Mouse (Mus musculus): Measurements from ENCODE around the gene Blm. TPM values are rescaled to one million over a fixed set of nuclear protein-coding genes. Genes with fewer than 3 reads are reported as not detected.
"Not testable (repeated sequence)": the region's sequence is repeated elsewhere in the genome, so short reads cannot be mapped to it uniquely, and the experiment has no call there.

The Blm gene
- polyA plus RNA-seq, 2 experiments from 2014 or later: 7.6 to 8.5 TPM

DNA sequence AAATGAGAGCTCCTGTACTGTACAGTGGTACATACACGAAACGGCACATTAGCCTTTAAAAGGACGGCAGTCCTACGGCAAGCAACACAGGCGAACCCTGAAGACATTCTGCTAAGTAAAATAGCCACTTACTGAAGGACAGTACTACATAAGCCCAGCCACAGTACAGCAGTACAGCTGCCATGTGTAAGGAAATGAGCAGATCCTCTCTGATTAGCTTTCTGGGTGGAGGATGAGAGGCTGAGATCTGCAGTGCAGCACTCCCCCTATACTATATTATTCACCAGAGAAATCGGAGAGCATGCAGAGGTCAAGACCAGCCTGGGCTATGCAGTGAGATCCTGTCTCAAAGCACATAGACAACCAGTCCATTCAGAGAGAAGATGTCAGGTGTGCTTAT is 3.8 kb downstream of the Blm start:
- ATAC-seq: no peak

DNA sequence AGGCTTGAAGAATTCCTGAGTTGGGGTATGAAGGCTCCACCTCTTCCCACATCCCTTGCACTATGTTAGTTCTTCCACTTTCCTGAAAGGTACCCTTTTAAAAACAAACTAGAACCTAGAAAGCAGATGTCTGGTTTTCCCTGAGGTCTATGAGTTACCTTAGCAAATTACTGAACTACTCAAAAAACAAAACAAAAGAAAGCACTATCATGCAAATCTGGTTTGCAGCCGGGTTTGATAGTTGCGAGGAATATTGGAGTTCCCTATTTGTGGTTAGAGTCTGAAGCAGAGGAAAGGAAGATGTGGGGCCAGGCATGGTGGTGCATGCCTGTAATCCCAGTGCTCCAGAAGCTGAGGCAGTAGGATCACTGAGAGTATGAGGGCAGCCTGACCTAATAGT is 4.3 kb downstream of the Blm start:
- no peak for ATAC-seq

DNA sequence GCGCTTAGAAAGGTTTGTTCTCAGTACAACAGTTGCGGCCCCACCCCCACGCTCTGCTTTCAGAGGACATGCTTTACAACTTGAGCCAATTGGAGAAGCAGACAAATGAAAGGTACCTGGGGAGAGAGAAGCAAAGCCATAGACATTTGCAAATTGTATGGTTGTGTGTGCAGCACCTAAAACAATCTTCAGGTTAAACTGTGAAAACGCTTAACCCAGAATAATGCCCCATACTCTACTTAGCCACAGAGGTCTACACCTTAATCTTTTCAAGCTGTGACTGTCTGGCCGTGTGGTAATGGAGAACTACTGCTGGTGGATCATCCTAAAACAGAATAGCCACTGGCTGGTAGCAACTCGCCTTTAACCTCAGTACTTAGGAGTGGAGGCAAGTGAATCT is 8.2 kb downstream of the Blm start:
- ATAC-seq: no peak

DNA sequence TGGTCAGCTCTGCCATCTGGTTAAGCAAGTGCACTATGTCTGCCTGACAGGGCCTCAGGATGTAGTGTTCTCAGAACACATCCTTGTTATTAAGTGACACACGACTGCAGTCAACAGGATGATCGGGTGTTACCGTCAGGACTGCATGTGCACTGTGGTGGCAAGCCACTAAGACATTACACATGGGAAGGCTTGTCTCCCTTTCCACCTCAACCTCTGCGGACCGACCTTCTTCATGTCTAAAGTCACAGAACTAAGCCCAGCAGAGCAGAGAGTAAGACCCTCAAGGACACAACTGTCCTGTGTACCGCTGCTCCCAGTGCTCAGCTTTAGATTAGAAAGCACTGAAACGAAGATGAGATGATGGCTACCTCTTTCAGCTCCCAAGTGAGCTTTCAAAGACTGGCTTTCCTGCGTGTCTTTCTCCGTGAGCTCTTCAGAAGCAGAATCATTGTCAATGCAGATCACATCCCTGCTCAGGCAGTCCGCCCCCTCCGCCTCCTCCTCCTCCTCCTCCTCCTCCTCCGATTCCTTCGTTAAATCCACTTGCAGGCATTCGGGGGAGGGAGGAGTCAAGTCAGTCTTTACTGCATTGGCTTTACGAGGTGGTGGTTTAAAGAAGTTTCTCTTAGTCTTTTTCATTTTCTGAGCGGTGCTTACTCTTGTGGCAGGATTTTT is 22.4 kb downstream of the Blm start:
- ATAC-seq: no peak

DNA sequence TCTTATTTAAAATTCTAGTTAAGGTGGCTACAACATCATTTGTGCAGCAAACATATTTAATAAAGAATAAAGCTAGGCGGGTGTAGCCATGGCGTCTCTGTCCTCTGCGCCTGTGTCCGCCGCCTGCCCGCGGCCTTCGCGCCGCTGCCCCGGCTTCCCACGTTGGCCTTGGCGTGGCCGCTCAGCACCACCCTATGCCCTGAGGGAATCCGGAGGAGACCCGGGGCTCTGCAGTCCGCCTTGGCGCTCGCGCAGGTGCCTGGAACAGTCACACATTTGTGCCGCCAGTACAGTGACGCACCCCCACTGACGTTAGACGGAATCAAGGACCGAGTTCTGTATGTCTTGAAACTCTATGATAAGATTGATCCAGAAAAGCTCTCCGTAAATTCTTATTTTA is 27.2 kb downstream of the Blm start:
- ATAC-seq: not testable (repeated sequence)

DNA sequence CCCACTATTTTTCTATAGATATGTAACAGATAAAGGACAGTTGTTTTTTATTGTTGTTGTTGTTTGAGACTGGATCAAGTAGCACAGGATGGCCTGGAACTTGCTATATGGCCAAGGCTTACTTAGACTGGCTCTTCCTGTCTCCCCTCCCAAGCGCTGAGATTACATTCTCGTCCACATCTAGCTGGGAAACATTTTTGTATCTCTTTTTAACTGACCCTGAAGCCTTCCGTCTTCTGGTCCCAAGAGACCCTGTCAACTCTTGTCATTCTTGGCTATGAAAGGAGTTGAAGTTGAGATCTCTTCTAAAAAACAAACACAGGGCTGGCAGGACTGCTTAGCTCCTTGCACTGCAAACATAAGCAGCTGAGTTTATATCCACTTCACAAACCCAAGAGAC is 28.9 kb downstream of the Blm start:
- no peak for ATAC-seq

DNA sequence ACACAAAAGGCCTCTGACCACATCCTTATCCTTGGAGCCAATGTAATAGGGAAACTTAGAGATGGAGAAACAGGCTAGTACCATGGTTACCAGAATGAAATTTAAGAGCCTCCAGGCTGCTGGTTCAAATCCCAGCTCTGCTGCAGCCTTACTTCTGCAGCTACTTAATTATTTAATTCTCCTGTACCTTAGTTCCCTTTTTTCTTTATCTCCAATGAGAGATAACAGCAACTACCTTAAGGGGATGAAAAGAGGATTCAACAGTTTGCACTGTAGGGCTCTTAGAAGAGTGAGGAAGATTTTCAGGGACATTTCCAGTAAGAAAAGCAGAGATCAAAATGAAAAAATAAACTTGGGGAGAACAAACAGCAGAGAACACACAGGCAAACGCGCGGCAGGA is 30.0 kb downstream of the Blm start:
- no peak for ATAC-seq

DNA sequence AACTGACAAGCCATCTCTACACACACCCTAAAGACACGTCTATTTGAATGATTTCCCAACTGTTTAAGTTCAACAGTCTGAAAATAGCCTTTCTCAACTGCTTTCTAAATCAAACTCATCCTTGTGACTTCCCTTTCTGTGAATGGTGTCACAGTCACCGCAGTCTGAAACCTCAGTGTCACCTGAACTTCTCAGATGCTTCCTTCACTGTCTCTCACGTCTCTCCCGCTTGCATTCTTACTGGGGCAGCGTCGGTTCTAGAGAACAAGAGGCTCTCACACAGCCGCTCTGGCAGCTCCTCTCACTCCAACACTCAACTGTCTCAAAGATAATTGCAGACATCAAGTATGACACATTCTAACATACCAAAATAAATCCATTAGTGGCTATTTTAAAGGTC is 33.9 kb downstream of the Blm start:
- ATAC-seq: no peak

DNA sequence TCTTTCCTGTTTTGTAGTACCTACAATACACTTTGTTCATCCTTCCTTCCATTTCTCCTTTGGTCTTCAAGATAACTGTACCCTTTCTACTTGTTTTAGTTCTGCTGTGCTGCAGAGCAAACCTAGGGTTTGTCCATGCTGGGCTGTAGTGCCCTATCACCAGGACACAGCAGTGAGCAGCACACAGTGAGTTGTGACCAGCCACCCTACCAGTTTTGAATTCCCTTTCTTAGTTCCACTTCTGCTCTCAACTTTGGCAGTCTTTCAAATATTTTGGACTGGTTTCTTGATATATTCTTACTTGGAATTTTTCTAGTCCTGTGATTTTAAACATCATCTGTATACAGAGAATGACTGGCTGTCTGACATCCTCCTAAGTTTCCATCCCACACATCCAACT is 34.8 kb downstream of the Blm start:
- ATAC-seq: no peak

DNA sequence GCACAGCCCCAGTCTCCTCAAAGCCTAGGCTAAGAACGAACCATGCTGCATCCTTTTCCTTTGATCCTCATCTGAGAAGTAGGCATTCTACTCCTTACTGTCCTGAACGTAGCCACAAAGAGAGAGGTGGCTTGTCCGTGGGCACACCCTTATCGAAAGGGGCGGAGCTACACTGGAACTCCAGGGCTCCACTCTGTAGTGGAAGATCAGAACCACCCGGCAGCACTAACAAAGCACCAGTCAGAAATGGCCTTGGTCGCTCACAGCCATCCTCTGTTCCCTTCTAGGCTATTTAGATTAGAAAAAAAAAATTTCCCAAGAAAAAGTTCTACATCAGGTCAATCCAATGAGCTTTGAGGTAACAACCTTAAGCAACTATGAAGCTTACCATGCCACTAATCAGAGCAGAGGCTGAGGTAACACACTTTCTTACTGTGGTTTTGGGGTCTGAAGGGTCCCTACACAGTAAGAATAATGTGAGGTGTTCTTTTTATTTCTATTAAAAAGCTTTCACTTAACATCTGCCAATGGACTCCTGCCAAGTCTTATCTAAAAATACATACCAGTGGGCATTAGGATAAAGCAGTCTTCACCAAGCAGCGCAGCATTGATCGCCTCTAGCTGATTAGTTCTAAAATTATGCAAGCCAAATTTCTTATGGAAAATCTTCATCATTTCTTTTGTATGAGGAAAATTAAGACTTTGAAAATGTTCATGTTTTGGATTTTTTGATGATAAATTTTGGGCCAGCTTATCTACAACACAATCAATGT is 35.5 kb downstream of the Blm start:
- no peak for ATAC-seq

DNA sequence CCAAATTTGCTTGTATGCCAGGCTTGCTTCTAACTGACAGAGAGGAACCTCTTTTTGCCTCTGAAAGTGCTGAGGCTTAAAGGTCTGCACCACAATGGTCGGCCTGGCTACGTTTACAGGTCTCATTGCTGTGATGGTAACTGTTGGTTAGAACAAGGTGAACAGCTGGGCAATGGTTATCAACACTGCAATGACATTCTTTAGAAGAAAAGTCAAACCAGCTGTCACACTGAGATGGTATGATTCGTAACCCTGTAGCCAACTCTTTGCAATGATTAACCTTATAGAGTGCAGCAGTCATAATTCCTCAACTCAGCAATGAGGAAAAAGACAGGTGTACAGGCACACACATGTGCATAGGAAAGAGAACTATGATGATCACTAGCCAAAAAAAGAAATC is 38.3 kb downstream of the Blm start:
- no peak for ATAC-seq

DNA sequence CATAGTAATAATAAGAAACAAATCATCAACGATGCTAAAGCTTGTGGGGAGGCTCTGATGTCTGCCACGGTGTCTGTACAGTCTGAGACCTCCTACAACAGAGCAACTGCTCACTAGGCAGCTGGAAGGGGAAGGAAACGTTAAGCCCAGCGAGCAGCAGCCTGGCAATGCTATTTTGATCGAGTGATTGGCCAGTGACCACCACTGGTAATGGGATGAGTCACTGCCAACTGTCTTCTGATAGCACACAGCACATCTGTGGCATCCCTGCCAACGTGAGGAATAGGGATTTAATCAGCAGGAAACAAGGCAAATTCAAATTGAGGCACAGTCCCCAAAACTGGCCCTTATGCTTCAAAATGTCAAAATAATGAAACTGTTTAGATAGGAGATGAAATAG is 39.7 kb downstream of the Blm start:
- no peak for ATAC-seq

DNA sequence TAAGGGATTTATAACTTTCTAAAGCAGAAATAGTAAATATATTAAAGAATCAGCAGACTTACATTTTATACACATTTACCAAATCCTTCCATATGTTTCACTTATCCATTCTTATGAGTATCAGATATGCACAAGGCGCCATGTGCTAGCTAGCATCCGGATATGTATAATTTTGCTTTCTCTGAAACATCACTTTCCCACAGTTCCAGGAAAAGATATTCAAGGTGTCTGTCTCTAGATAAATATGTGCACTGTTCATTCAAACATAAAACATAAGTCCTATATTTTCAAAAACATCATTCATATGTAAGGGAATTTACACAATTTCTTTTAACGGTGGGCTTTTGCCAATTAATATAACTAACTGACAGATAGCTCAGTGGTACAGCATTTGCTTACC is 42.9 kb downstream of the Blm start:
- ATAC-seq: no peak

DNA sequence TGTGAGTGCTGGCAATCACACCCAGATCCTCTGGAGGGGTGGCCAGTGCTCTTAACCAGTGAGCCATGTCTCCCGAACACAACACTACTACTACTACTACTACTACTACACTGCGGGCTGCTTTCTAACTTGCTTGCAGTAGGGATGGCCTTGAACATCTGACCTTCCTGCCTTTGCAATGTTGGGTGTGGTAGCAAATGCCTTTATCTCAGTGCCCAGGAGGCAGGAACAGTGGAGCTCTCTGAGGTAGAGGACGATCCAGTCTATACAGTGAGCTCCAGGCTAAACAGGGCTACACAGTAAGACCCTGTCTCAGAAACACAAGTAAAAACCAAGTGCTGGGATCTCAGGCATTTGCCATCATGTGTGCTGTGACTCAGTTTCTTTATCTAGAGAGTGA is 43.8 kb downstream of the Blm start:
- no peak for ATAC-seq

DNA sequence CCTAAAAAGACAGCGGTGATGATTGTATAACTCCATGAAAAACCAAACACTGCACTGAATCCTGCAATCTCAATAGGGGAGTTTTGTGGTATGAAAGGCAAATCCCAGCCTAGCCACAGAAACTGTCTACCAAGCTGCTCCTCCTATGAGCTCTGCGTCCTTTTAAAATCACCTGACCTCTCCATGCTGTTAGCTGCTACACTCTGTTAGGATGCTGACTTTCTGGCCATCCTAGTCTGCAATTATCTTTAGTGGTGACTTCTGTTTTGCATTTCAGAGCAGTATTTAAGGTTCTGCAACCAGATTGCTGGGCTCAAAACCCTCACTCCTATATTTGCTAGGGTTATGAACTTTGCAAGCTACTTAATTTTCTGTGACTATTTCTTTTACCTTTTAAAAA is 44.6 kb downstream of the Blm start:
- ATAC-seq: no peak

DNA sequence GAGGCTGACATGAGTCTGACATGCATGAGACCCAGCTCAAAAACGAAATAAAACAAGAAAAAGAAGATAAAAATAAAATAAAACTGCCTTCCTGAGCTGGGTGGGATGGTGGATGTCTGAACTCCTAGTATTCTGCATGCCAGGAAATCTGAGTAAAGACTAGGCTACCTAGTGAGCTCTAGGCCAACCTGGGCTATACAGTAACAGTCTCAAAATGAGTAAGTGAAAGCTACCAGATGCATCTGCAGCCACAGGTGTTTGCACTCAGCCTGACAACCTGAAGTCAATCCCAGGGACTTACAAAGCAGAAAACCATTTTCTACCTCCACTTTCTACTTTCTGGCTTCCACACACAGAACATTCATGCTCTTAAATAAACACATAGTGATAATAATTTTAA is 45.5 kb downstream of the Blm start:
- ATAC-seq: no peak

DNA sequence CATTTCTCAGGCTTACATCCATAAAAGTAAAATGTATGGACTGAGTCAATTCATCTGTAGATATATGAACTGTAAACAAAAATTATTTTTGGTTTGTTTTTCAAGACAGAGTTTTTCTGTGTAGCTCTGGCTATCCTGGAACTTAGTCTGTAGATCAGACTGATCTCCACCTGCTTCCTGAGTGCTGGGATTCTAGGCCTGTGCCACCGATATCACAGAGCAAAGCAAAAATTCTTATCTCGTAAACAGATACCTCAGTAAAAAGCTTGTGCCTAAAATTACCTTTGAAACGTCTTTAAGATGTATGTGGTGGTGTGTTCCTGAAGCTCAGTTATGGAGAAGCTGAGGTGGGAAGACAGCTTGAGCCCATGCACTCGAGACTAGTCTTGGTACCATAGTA is 47.7 kb downstream of the Blm start:
- ATAC-seq: no peak

DNA sequence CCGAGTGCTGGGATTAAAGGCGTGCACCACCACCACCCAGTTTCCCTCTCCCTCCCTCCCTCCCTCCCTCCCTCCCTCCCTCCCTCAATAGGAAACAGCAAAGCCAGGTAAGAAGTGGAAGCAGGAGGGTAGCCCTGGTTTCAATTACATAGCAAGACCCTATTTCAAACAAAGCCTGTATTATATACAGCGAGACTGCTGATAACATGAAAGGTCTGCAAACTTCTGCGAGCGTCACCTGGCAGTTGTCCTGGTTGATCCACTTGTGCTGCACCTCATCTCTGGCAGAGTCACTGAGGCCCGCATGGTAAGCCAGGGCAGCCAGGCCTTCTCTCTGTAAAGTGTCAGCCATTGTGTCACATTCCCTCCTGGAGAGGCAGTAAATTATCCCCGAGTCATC is 54.8 kb downstream of the Blm start:
- ATAC-seq: no peak

DNA sequence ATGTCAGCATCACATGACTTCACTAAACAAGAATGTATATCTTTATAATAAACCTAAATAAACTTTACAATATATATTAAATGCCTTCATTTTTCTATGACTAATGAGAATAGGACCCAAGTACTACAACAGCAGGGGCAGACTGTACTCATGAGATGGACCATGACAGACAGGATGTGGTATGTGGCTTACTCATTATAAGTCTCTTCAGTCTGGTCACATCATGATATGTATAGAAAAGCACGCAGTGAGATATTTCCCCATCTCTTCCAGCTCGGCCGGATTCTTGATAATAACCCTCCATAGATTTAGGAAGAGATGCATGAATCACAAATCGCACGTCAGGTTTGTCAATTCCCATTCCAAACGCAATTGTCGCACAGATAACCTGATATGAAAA is 61.1 kb downstream of the Blm start:
- ATAC-seq: peak; percentile 68

DNA sequence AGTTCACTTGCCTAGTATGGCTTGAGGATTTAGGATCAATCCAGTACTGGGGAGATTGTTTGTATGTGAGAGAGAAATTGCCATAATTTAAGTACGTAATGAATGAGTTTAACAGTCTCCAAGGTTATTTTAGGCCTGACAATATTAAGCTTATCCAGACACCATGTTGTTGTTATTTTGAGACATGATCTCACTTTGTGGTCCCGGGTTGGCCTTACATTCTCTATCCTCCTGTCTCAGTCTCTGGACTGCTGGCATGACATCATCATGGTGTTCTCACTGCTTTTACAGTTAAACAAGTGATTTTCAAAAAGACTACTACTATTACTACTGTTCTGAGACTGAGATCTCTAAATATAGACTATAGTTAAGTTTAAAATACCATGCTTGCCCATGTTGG is 66.1 kb downstream of the Blm start:
- ATAC-seq: no peak

DNA sequence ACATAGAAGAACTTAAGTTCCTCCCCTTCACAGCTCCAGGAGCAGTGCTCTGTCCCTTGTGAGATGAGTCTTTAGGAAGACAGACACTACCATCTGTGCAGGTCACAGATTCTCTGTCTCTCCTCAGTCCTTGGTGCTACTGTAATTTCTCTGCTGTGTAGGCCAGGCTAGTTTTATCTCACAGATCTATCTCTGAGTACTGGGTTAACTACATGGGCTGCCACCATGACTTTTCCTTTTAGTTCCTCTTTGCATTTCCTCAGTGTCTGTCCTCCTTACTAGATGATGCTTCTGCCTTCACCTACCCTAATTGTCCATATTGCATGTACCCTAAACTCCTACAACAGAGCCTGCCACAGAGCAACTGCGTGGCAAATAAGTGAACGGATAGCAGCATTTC is 67.6 kb downstream of the Blm start:
- no peak for ATAC-seq

DNA sequence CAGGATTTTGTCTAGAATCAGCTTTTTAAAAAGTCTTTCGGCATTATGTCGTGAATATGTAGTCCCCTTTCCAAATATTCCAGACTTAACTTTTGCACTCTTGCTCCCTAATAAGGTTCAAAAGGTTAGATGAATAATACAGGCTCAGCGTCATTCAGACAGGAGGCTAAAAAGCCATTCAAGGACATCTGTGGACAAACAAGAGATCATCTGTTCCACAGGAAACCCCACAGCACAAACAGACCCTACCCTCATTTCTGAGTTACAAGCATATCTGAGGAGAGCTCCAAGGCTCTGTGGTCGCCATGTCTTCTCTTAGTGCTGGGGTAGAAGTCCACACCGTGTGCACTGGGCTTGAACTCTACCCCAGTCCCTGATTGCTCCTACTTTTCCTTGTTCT is 70.1 kb downstream of the Blm start:
- ATAC-seq: no peak

DNA sequence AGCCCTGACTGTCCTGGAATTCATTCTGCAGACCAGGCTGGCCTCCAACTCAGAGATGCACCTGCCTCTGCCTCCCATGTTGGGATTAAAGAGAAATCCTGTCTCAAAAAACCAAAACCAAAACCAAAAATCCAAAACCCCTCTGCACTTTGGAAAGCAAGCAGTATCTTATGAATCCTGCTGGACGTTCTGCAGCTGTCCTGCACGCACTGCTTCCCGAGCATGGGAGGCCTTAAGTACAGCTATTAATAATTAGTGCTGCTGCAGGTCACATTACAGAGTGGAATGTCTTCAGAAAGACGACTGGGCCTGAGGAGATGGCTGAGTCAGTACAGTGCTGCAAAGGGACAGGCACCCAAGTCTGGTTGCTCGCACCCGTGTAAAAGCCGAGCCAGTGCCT is 73.0 kb downstream of the Blm start:
- no peak for ATAC-seq

DNA sequence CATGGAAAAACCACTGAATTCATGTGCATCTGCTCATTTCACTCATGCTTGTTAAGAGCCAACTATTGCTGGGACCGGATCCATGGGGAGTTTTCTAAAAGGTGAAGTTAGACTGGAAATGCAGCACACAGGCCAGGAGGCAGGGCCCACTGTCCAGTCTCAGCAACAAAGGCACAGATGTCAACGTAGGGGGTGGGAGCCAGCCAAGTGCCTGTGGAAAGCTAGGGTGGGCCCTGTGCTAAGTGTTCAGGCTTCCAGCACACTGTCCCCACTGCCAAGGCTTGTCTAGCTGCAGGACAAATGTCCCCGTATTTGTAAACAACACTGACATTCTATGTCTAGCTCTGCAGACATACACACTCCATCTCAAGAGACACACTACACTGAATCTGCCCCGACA is 74.0 kb downstream of the Blm start:
- ATAC-seq: no peak

DNA sequence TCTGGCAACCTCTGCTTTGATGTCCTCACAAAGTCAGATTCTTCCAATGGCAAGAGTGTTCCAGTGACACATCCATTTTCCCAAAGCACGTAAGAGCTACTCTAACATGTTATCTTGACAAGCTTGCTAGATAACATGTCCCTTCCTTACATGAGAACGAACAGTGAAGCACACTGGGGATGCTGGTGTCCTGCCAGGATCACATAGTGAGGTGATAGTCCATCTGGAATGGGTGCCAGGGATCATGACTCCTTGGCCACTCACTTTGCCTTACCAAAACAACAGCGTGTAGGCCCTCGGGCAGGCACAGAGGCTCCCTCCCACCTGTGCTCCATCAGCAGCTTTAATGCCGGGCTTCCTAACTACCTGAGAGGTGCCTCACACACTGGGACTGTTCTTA is 74.7 kb downstream of the Blm start:
- ATAC-seq: no peak
